Mouse (Mus musculus) intestine, embryonic 14.5 days (tissue): ENCODE data around the gene Olfr610. TPM values are rescaled to one million over a fixed set of nuclear protein-coding genes. Genes with fewer than 3 reads are reported as not detected.

Experiments
- polyA plus RNA-seq: library from polyadenylated mRNA; unstranded; fragments of >200 nt; fragmentation: Nextera tagmentation; extraction: Ambion mirVana; gene quantifications from 2 replicates; pipeline ENCODE4 v1.2.1, GENCODE M21; 2014

Gene Olfr610
- polyA plus RNA-seq, 1 experiment from 2014 or later = not detected

Other genes starting within 250 kb of the Olfr610 start
- not detected in 2 replicates for gene Olfr596, start 206.5 kb downstream of the Olfr610 start, polyA plus RNA-seq
- gene Olfr597, start 195.8 kb downstream of the Olfr610 start, polyA plus RNA-seq = not detected in 2 replicates
- gene Olfr598, start 188.6 kb downstream of the Olfr610 start, polyA plus RNA-seq = not detected in 2 replicates
- not detected in 2 replicates for gene Olfr599, start 176.2 kb downstream of the Olfr610 start, polyA plus RNA-seq
- gene Olfr600, start 162.5 kb downstream of the Olfr610 start, polyA plus RNA-seq = not detected in 2 replicates
- not detected in 2 replicates for gene Olfr601, start 149.5 kb downstream of the Olfr610 start, polyA plus RNA-seq
- not detected in 2 replicates for gene Olfr603, start 125.9 kb downstream of the Olfr610 start, polyA plus RNA-seq
- gene Usp17lc, start 97.0 kb downstream of the Olfr610 start, polyA plus RNA-seq = not detected in 2 replicates
- gene Olfr605, start 66.7 kb downstream of the Olfr610 start, polyA plus RNA-seq = not detected in 2 replicates
- gene Olfr606, start 63.1 kb downstream of the Olfr610 start, polyA plus RNA-seq = not detected in 2 replicates
- gene Olfr607, start 48.0 kb downstream of the Olfr610 start, polyA plus RNA-seq = not detected in 2 replicates
- gene Olfr608, start 42.2 kb downstream of the Olfr610 start, polyA plus RNA-seq = not detected in 2 replicates
- gene Olfr609, start 14.1 kb downstream of the Olfr610 start, polyA plus RNA-seq = not detected in 2 replicates
- gene Olfr611, start 8.7 kb upstream of the Olfr610 start, polyA plus RNA-seq = not detected in 2 replicates
- gene Olfr612, start 30.6 kb upstream of the Olfr610 start, polyA plus RNA-seq = not detected in 2 replicates
- gene Olfr613, start 36.0 kb upstream of the Olfr610 start, polyA plus RNA-seq = not detected in 2 replicates
- gene Olfr615, start 44.0 kb upstream of the Olfr610 start, polyA plus RNA-seq = not detected in 2 replicates
- not detected in 2 replicates for gene Olfr616, start 57.0 kb upstream of the Olfr610 start, polyA plus RNA-seq
- gene Olfr617, start 60.9 kb upstream of the Olfr610 start, polyA plus RNA-seq = not detected in 2 replicates
- gene Olfr618, start 78.0 kb upstream of the Olfr610 start, polyA plus RNA-seq = not detected in 2 replicates
- not detected in 2 replicates for gene Olfr619, start 88.5 kb upstream of the Olfr610 start, polyA plus RNA-seq
- not detected in 2 replicates for gene Olfr620, start 100.4 kb upstream of the Olfr610 start, polyA plus RNA-seq
- not detected in 2 replicates for gene Olfr622, start 130.6 kb upstream of the Olfr610 start, polyA plus RNA-seq
- not detected in 2 replicates for gene Olfr623, start 151.6 kb upstream of the Olfr610 start, polyA plus RNA-seq
- 0.03 TPM in 1 of 2 replicates, not detected in the other for gene Olfr624, start 159.1 kb upstream of the Olfr610 start, polyA plus RNA-seq
- not detected in 2 replicates for gene Olfr625-ps1, start 170.6 kb upstream of the Olfr610 start, polyA plus RNA-seq
- gene Olfr243, start 202.5 kb upstream of the Olfr610 start, polyA plus RNA-seq = not detected in 2 replicates
- gene Olfr628, start 218.3 kb upstream of the Olfr610 start, polyA plus RNA-seq = not detected in 2 replicates
- not detected in 2 replicates for gene Olfr629, start 232.8 kb upstream of the Olfr610 start, polyA plus RNA-seq
- gene Olfr630, start 245.2 kb upstream of the Olfr610 start, polyA plus RNA-seq = not detected in 2 replicates